Mouse (Mus musculus) limb, embryonic 10.5 days (tissue): Measurements from ENCODE around the gene Siglecg. TPM values are rescaled to one million over a fixed set of nuclear protein-coding genes. Genes with fewer than 3 reads are reported as not detected.

Source experiments
- microRNA-seq: library from miRNA; unstranded; fragments of <30 nt; microRNA quantifications from one replicate; pipeline ENCODE4, GENCODE M21; 2017
- polyA plus RNA-seq: library from polyadenylated mRNA; unstranded; fragments of >200 nt; fragmentation: Nextera tagmentation; extraction: Ambion mirVana; gene quantifications from 2 replicates; pipeline ENCODE4 v1.2.1, GENCODE M21; 2016

Siglecg gene
- polyA plus RNA-seq, 1 experiment from 2014 or later: 0.26 TPM

Small RNA genes lying within 50 kb of the gene (microRNA-seq; reads per million reads assigned to microRNA genes)
- not detected for gene Mir7051

Other genes with a start within 250 kb of the Siglecg start
- gene Zfp715, start 94.9 kb upstream of the Siglecg start, polyA plus RNA-seq: 8.4 and 11.0 TPM in 2 replicates
- gene Siglecf, start 56.9 kb upstream of the Siglecg start, polyA plus RNA-seq: 0.20 and 0.29 TPM in 2 replicates
- gene Lim2, start 19.5 kb downstream of the Siglecg start, polyA plus RNA-seq: not detected in 2 replicates
- 0.28 TPM in 1 of 2 replicates, not detected in the other for gene Nkg7, start 28.9 kb downstream of the Siglecg start, polyA plus RNA-seq
- gene Cldnd2, start 32.6 kb downstream of the Siglecg start, polyA plus RNA-seq: not detected in 2 replicates
- 240 and 248 TPM in 2 replicates for gene Etfb, start 35.9 kb downstream of the Siglecg start, polyA plus RNA-seq
- 0.78 TPM in 1 of 2 replicates, not detected in the other for gene Gm45233, start 35.9 kb downstream of the Siglecg start, polyA plus RNA-seq
- 1.2 and 1.3 TPM in 2 replicates for gene Vsig10l, start 54.9 kb downstream of the Siglecg start, polyA plus RNA-seq
- 0.21 and 0.46 TPM in 2 replicates for gene Iglon5, start 81.9 kb downstream of the Siglecg start, polyA plus RNA-seq
- gene 4931406B18Rik, start 97.7 kb downstream of the Siglecg start, polyA plus RNA-seq: not detected in 2 replicates
- gene Cd33, start 136.2 kb downstream of the Siglecg start, polyA plus RNA-seq: 0.48 and 0.59 TPM in 2 replicates
- gene Zfp658, start 154.1 kb downstream of the Siglecg start, polyA plus RNA-seq: 4.3 and 5.4 TPM in 2 replicates
- 13.3 and 15.4 TPM in 2 replicates for gene Zfp719, start 171.4 kb downstream of the Siglecg start, polyA plus RNA-seq
- gene Zfp819, start 199.0 kb downstream of the Siglecg start, polyA plus RNA-seq: 0.99 and 1.0 TPM in 2 replicates
- gene Ceacam18, start 226.5 kb downstream of the Siglecg start, polyA plus RNA-seq: not detected in 2 replicates